Mouse (Mus musculus) frontal cortex, adult (tissue): ENCODE results near the gene Nek7.

Experiments
- ATAC-seq: cut with Nextera tagmentation; 2 replicates; pipeline ENCODE4 v1.9.2; 2017; ENCODE audit warnings: mild to moderate bottlenecking, moderate library complexity, mixed read lengths; ENCODE audit not compliant: low TSS enrichment

Gene Nek7

GRCm38 (mm10) chr1:138608336-138608735 is 11.6 kb downstream of the Nek7 start:
- ATAC-seq: no peak

DNA sequence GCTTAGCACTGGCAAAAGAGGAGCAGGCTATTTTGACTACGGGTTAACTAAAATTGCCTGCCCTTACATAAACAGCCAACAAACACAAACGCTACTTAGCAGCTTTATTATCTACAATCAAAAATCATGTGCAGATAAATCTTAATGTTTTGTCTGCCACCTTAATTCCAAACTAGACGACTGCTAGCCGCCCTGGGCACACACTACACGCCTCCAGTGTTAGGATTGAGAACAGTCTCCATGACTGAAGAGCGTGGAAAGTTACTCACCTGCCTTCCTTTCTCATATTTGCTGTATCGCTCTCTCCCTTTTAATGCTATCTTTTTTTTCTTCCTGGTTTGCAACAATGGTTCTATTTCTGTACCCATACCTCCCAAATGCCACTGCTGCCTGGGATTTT is 12.1 kb downstream of the Nek7 start:
- no peak for ATAC-seq

GRCm38 (mm10) chr1:138606771-138607170 is 13.2 kb downstream of the Nek7 start:
- no peak for ATAC-seq

DNA sequence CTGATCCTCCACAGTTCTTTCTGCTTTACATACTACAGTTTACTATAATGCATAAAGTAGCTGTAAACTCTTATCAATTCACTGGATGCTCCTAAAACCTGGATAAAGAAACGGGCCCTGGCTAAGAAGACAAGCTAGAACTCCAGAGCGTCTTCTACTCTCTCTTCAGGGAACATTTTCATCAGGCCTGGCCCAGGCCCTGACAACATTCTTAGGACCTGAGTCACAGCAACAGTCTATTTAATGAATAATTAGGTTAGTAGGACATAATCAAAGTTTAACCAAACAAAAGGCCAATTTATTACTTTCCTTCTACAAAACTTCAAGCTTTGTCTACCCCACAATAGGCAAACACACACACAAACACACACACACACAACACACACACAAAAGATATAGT is 15.2 kb downstream of the Nek7 start:
- no peak for ATAC-seq

DNA sequence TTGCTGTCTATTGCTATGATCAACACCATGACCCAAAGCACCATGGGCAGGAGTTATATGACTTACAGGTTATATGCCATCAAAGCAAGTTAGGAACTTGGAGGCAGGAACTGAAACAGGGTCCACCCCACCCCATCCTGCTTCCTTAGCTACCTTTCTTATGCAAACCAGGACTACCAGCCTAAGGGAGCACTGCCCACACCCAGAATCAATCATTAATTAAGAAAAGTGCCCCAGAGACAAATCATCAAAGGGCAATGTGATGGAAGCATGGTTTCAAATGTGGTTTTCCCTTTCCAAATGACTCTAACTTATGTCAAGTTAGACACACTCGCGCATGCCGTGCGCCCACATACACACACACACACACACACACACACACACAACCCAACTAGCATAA is 16.0 kb downstream of the Nek7 start:
- no peak for ATAC-seq

- no peak for ATAC-seq
These were observed 21.9 kb downstream of the Nek7 start for GRCm38 (mm10) chr1:138598087-138598486.

- ATAC-seq: peak; percentile 64
These were observed 23.7 kb downstream of the Nek7 start for GRCm38 (mm10) chr1:138596127-138596706.

DNA sequence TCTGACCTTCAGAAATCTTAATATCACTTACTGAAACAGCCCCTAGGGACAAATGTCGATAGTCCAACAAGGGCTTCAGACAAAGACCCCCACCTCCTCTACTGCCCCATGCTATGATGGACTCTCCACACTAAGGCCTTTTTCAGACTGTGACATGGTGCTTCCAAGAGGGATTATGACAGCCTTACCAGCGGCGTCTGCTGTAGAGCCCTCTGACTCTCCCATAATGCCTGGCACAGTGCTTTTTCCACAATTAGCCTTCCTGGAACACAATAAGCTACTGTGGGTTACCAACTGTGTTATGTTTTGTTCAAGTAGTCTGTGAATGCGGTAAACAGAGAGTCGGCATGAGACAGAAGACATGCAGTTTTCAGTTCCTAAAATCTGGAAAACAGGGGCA is 25.0 kb downstream of the Nek7 start:
- ATAC-seq: peak; percentile 14; the same call in 1 of the 2 replicates

DNA sequence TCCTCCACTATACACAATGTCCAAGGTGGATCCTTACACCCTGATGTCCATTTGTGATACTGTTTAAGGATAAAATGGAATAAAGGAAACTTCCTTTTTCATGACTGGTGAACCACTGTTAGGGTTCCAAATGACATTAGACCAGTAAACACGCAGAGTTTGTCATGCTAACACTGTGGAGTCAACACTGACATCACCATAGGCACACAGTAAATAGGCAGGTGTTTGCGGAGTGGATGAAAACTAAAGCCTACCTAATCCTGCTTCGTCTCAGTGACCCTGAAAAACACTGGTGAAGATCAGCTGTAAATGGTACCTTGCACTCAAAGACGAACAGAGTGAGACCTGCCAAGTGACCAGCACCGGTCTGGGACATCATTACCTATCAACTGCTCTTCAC is 26.0 kb downstream of the Nek7 start:
- no peak for ATAC-seq

DNA sequence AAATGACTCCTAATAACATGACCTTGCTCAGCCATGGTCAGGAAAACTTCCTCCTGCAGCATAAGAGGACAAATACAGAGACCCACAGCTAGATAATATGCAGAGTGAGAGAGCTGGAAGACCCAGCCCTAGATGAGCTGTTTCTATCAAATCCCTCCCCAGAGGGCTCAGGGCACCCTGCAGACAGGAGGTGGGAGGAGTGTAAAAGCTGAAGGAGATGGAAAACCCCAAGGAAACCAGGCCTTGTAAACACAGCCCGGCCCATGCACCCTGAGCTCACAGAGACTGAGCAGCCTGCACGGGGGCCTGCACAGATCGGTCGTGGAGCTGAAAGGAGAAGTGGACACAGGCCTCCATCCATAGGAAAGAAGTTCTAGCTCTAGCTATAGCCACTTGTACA is 27.5 kb downstream of the Nek7 start:
- ATAC-seq: no peak

- ATAC-seq: no peak
These were observed 29.4 kb downstream of the Nek7 start for GRCm38 (mm10) chr1:138590451-138591022.

DNA sequence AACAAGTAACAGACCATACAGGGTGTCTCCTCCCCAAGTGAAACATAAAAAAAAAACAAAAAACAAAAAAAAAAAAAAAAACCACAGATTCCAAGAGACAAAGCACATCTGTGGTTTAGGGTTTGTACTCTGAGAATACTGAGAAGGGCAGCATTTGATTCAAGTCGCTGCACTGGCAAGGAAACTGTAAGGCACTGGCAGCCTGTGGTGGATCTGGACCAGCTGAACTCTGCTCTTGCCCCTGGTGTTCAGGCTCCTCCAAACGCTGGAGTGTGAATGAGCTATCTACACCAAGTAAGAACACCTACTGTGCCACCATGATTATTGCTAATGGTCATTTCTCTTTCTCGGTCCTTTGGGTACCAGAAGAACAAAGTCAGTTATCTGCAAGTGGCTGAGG is 30.8 kb downstream of the Nek7 start:
- ATAC-seq: no peak

DNA sequence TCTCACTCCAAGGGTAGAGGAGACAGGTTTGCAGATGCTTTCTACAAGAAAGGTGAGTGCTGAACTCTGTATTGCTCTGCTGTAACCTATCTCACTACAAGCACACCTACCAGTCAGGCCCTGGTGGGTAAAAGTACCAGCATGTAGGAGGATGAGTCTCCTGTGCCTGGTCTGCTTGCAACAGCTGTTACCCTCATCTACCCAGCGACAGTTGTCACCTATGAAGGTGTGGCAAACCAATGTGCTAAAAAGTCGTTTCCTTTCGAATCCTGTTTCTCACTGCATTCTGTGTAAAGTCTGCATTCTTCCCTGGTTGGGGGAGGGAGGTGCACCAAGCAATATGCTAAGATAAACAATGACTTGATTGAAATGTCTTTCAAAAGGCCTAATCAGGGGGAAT is 32.1 kb downstream of the Nek7 start:
- peak; percentile 36; the same call in 1 of the 2 replicates for ATAC-seq

DNA sequence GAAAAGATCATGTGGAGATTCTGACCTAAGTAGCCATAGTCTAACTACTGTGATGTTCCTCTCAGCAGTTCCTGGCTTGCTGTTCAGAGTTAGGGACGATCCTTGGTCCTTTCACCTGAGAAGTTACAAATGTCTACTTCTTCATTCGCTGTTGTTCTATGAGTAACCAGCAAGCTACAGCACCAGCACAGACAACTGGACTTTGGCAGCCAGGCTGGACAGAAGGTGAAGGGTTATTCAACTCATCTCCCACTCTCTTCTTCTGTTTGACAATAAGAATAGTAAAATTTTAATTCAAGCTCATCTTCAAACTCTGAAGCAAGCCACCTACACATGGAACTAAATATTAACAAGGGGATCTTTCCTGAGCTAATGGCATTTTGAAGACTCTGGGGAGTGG is 33.0 kb downstream of the Nek7 start:
- ATAC-seq: no peak

DNA sequence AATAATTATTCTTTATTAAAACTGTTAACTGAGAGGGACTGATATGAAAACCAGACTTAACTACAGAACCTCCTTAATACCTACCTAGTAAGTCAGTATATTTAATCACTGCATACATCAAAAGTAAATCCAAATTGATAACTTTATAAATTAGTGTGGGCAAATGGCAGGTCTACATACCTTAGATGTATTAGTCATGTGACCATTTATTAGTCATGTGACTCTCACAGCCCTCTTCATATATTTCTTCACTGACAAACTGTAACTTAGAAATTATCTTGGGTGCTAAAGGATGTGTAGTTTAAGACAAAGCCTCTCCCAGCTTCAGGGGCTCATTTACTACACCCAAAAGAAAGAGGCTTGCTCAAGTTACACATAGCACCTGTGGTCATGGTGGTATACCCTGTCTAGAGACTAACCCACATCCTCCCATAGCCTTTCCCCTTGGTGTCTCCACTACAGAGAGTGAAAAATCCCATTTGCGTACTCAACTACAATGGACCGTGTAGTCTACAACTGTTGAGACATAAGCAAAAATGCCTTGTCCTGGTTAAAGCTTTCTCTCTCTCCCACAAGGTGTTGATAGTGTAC is 35.4 kb downstream of the Nek7 start:
- no peak for ATAC-seq

DNA sequence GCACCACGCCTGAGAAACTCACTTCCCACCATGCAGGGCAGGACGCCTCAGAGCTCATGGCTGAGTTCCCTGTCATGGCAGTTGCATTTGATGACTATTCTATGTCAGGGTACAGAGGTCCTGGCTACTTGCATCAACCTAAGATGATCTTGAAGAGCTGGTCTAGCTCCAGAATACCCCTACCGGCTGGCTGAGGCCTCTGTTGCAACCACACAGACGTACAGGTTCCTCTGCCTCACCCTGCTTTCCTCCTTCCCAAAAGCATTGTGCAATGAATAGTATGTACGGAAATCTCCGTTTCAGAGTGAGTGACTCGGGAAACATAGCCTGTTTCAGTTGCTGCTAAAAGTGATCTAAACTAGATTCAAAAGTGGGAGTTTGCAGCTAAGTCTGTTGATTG is 37.7 kb downstream of the Nek7 start:
- no peak for ATAC-seq

- ATAC-seq: no peak
These were observed 40.0 kb downstream of the Nek7 start for GRCm38 (mm10) chr1:138579822-138580492.

DNA sequence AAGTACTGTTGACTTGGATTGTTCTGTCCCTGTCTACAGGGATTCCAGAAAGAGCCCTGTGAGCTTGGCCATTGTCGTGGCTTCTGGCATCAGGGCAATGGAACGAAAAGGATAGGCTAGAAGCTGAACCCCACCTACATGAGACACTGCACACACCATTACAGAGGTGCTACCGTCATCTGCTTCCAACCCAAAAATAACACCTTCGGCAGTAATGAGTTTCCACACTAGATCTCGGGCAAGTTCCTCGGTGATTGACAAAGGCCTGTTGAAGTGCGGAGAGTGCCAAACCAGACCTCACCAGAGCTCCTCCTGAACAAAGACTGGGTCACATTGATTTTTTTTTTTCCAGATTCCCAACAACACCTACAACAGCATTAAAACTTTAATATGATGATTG is 40.7 kb downstream of the Nek7 start:
- ATAC-seq: no peak

GRCm38 (mm10) chr1:138576803-138577202 is 43.1 kb downstream of the Nek7 start:
- peak; percentile 76 for ATAC-seq

DNA sequence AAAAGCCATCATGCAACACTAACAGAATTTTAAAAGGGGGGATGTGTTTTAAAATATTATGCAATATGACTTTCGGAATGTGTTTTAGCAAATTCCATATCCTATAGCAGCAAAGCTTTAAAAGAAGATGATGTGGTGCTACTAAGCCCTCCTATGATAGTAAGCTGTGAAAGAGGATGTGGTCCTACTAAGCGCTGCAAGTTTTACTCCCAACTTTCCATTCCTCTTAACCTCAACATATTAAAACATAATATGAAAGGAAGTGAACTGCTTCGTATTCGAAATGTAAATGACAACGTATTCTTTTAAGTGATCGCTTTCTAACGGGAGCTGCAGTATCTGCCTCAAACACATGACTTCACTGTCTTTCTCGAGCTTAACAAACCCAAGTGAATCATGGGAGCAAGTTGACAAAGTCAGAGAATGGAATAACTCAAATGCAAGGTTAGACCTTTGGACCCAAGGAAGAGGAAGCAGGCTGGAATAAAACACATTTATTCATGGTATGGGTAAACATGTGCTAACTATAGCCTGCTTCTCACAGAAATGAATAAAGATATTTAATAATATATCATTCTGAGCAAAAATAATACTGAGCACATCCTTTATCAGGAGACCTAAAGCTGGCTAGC is 43.8 kb downstream of the Nek7 start:
- no peak for ATAC-seq

DNA sequence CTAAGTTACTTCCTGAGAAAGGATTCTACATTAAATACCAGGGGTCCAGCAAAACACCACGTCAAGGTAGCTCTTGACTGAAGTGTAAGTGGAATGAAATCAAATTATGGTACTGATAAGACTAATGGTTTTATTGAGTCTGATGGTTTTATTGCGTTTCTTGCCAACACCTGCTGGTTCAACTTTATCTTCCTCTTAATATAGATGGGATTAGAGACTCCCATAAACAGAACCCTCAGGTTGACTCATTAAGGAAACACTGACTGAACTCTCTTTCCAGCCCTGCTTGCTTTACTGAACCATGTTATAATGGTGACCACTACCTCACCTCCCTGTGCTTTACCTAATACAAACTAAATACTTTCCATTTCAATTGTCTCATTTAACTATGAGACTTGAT is 44.3 kb downstream of the Nek7 start:
- no peak for ATAC-seq

GRCm38 (mm10) chr1:138571565-138572361 is 48.2 kb downstream of the Nek7 start:
- peak; percentile 41; the same call in 1 of the 2 replicates for ATAC-seq
